Comparison of ENCODE assay signal across 9 mouse cellular contexts in genomic region chr8:106603933-106604332, GRCm38 (mm10). TPM values are rescaled to one million over a fixed set of nuclear protein-coding genes. Genes with fewer than 3 reads are reported as not detected.
DNase-seq lines count a peak whose midpoint lies in the region; ATAC-seq and TF ChIP-seq lines count a peak whose summit lies in the region.
"Had no signal": no experiment of that assay in that cellular context is flagged by ENCODE, and none has a peak within 500 bp of the region (broad histone marks: within the 10 kb centered on the region; RNA-seq: fewer than 3 reads in every experiment).

No protein-coding gene starts in this region.

- H3K36me3 ChIP-seq in erythroblast, embryonic 14.5 days (ENCODE audit: control insufficient read depth) = no peaks in the 10 kb centered on the region
- H3K36me3 ChIP-seq in thymus, adult 2 months (ENCODE audit: control insufficient read depth, insufficient read depth, low read length) = no peaks in the 10 kb centered on the region
- H3K36me3 ChIP-seq in limb, embryonic 13.5 days = no peaks in the 10 kb centered on the region
- no peaks in the 10 kb centered on the region for H3K36me3 ChIP-seq in stomach, embryonic 16.5 days (ENCODE audit: control insufficient read depth, insufficient read depth, low read length)

- 5% methylated on average over 19 of the region's 19 CpGs for WGBS in thymus, adult 2 months
- 2% methylated on average over 19 of the region's 19 CpGs for WGBS in limb, embryonic 13.5 days
- whole genome bisulfite sequencing in stomach, embryonic 16.5 days = 1% methylated on average over 19 of the region's 19 CpGs

- H3K9ac ChIP-seq in limb, embryonic 13.5 days = peak overlapping the region; percentile 64; the same call in 1 of the 2 replicates
- H3K9ac ChIP-seq in stomach, embryonic 16.5 days (ENCODE audit: low read length) = peak overlapping the region; percentile 86

- H3K4me3 ChIP-seq in erythroblast, embryonic 14.5 days (replicated peaks) = peak overlapping the region; percentile 55
- peak overlapping the region; percentile 38 for H3K4me3 ChIP-seq in thymus, adult 2 months (ENCODE audit: control insufficient read depth, insufficient read depth, low read length)
- H3K4me3 ChIP-seq in limb, embryonic 13.5 days = peak overlapping the region; percentile 55
- H3K4me3 ChIP-seq in stomach, embryonic 16.5 days (replicated peaks; ENCODE audit: low read length) = peak overlapping the region; percentile 66

- peak overlapping the region; percentile 90 for H3K4me2 ChIP-seq in limb, embryonic 13.5 days (replicated peaks)
- H3K4me2 ChIP-seq in stomach, embryonic 16.5 days (ENCODE audit: low read depth, low read length) = peak overlapping the region; percentile 60

- no peaks in the 10 kb centered on the region; the same call in 1 of the 2 replicates for H3K4me1 ChIP-seq in erythroblast, embryonic 14.5 days (ENCODE audit: control insufficient read depth)
- peaks cover 25% of the 10 kb centered on the region for H3K4me1 ChIP-seq in thymus, adult 2 months (replicated peaks; ENCODE audit: control insufficient read depth, insufficient read depth, low read length)
- H3K4me1 ChIP-seq in limb, embryonic 13.5 days = peaks cover 16% of the 10 kb centered on the region
- H3K4me1 ChIP-seq in stomach, embryonic 16.5 days (ENCODE audit: control insufficient read depth, insufficient read depth, low read length) = peaks cover 8% of the 10 kb centered on the region

- no peak for TF ChIP-seq POLR2A in thymus, adult 2 months (IDR thresholded peaks at IDR 0.05; ENCODE audit: control insufficient read depth, extremely low read depth, insufficient read depth, low read length, poor library complexity)

- H3K9me3 ChIP-seq in erythroblast, embryonic 14.5 days (ENCODE audit: control insufficient read depth, low read length) = no peaks in the 10 kb centered on the region
- no peaks in the 10 kb centered on the region for H3K9me3 ChIP-seq in limb, embryonic 13.5 days
- H3K9me3 ChIP-seq in stomach, embryonic 16.5 days (replicated peaks; ENCODE audit: control insufficient read depth, low read length) = no peaks in the 10 kb centered on the region

- H3K27me3 ChIP-seq in erythroblast, embryonic 14.5 days (ENCODE audit: control insufficient read depth) = peaks cover 55% of the 10 kb centered on the region
- peaks cover 5% of the 10 kb centered on the region; the same call in 1 of the 2 replicates for H3K27me3 ChIP-seq in thymus, adult 2 months (ENCODE audit: control insufficient read depth, insufficient read depth, low read length)
- H3K27me3 ChIP-seq in limb, embryonic 13.5 days = peaks cover 76% of the 10 kb centered on the region
- H3K27me3 ChIP-seq in stomach, embryonic 16.5 days (ENCODE audit: control insufficient read depth, insufficient read depth, low read length) = peaks cover 23% of the 10 kb centered on the region; the same call in 1 of the 2 replicates
- H3K27me3 ChIP-seq: CH12.LX had no signal

- no peak for TF ChIP-seq CTCF in thymus, adult 2 months (IDR thresholded peaks at IDR 0.05; ENCODE audit: borderline replicate concordance, control insufficient read depth, extremely low read depth, insufficient read depth, low read length, poor library complexity)

- ATAC-seq in erythroblast, adult 5-6 weeks (replicated peaks; ENCODE audit: low FRiP score, poor library complexity, severe bottlenecking) = no peak
- no peak for ATAC-seq in limb, embryonic 13.5 days (ENCODE audit: low FRiP score, low read depth)
- no peak for ATAC-seq in stomach, embryonic 16.5 days (ENCODE audit: insufficient read depth, low FRiP score)
- no peak for ATAC-seq in megakaryocyte-erythroid progenitor cell, adult 5-6 weeks (replicated peaks; ENCODE audit: low FRiP score, low TSS enrichment, poor library complexity, severe bottlenecking)

- DNase-seq in thymus, adult 2 months = no peak
- DNase-seq in thymus, postnatal 0 days (ENCODE audit: low spot score) = no peak
- DNase-seq in thymus, postnatal 10 days (ENCODE audit: low spot score in 2 of 2) = no peak

- no peak overlapping the region for H3K27ac ChIP-seq in thymus, adult 2 months (ENCODE audit: control insufficient read depth, insufficient read depth, low read length)
- no peak overlapping the region for H3K27ac ChIP-seq in limb, embryonic 13.5 days
- peak overlapping the region; percentile 93 for H3K27ac ChIP-seq in stomach, embryonic 16.5 days (ENCODE audit: low read length)

RNA-seq across cellular contexts. Expression of gene Cdh1, which starts 0.8 kb away (rescaled TPM):
- 0.01 TPM in 1 of 2 replicates, not detected in the other for polyA plus RNA-seq in erythroblast, embryonic 14.5 days (2012)
- total RNA-seq in erythroblast, adult 5-6 weeks (2015; ENCODE audit: low replicate concordance) = 0.96 and 2.9 TPM in 2 replicates
- total RNA-seq in erythroblast, adult 5-6 weeks (2017; ENCODE audit: low replicate concordance) = 0.84 and 1.2 TPM in 2 replicates
- 23.5 TPM in 2 replicates for polyA plus RNA-seq in thymus, adult 2 months (2012; rRNA removed)
- 22.8 and 25.7 TPM in 2 replicates for polyA plus RNA-seq in thymus, postnatal 0 days (2015; fragmentation: Nextera tagmentation; extraction: Ambion mirVana)
- 18.1 and 19.9 TPM in 2 replicates for polyA plus RNA-seq in limb, embryonic 13.5 days (2015; fragmentation: Nextera tagmentation; extraction: Ambion mirVana)
- 215 and 267 TPM in 2 replicates for polyA plus RNA-seq in stomach, embryonic 16.5 days (2015; fragmentation: Nextera tagmentation; extraction: Ambion mirVana)
- total RNA-seq in megakaryocyte-erythroid progenitor cell, adult 5-6 weeks (2014; fragmentation: Nextera tagmentation) = not detected in 2 replicates
- 0.61 TPM in 1 of 2 replicates, not detected in the other for total RNA-seq in megakaryocyte-erythroid progenitor cell, adult 5-6 weeks (2017)

RNA-seq across cellular contexts. Expression of gene Gm10073, which starts 30.7 kb away (rescaled TPM):
- 1.6 and 2.0 TPM in 2 replicates for polyA plus RNA-seq in erythroblast, embryonic 14.5 days (2012)
- 20.6 and 31.1 TPM in 2 replicates for total RNA-seq in erythroblast, adult 5-6 weeks (2015; ENCODE audit: low replicate concordance)
- not detected in 2 replicates for total RNA-seq in erythroblast, adult 5-6 weeks (2017; ENCODE audit: low replicate concordance)
- polyA plus RNA-seq in thymus, adult 2 months (2012; rRNA removed) = 69.5 and 76.2 TPM in 2 replicates
- 11.8 and 15.3 TPM in 2 replicates for polyA plus RNA-seq in thymus, postnatal 0 days (2015; fragmentation: Nextera tagmentation; extraction: Ambion mirVana)
- 13.8 and 15.4 TPM in 2 replicates for polyA plus RNA-seq in limb, embryonic 13.5 days (2015; fragmentation: Nextera tagmentation; extraction: Ambion mirVana)
- polyA plus RNA-seq in stomach, embryonic 16.5 days (2015; fragmentation: Nextera tagmentation; extraction: Ambion mirVana) = 13.4 and 26.5 TPM in 2 replicates
- 32.9 and 41.2 TPM in 2 replicates for total RNA-seq in megakaryocyte-erythroid progenitor cell, adult 5-6 weeks (2014; fragmentation: Nextera tagmentation)
- 12.5 and 19.6 TPM in 2 replicates for total RNA-seq in megakaryocyte-erythroid progenitor cell, adult 5-6 weeks (2017)

Comparison
In these comparisons a context has a peak if more than half of its experiments do, and no peak if none do; other contexts are left out.
1. RNA of gene Cdh1, which starts 0.8 kb away (polyA plus RNA-seq): 215 to 267 TPM in stomach, embryonic 16.5 days, 22.8 to 25.7 TPM in thymus, postnatal 0 days, 23.5 TPM in thymus, adult 2 months and 18.1 to 19.9 TPM in limb, embryonic 13.5 days; 0.01 TPM in erythroblast, embryonic 14.5 days; every median in the first group is over 10 times any median in the second.
2. Peak in every context shown above with its lines, with median percentiles within 50 percentile points of each other: H3K4me3 ChIP-seq.